Mouse (Mus musculus) cerebellum, postnatal 36 days (tissue): ENCODE data around the gene Gm10392.
"Not testable (repeated sequence)": the region's sequence is repeated elsewhere in the genome, so short reads cannot be mapped to it uniquely, and the experiment has no call there.

Experiments
- DNase-seq, 2 experiments: peaks; one replicate each; pipeline ENCODE4 v3.0.0; 2021 to 2022; ENCODE audit warnings: mixed read lengths in 2 of 2

Gene Gm10392

DNA sequence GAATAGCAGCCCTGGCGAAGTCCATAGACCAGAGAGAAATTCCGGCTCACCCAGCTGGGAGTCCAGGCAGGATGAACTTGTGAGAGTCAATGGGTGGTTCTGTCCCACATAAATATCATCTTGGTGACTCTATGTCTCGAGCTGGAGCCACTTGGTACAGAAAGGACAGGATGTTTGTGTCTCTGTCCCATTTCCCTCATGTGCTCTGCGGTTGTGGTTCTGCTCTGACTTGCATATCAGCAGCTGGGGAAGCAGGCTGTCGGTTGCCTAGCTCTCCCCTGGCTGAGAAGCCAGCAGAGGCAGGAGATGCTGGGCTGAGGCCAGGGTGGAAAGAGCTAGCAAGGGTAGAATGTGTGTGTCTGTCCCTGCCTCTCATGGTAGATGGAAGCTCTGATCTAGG, at the start of gene Gm10392:
Gene Gm10392 (minus strand): TSS at position 156 of the 400 bp plus-strand sequence.
- no peak for DNase-seq

DNA sequence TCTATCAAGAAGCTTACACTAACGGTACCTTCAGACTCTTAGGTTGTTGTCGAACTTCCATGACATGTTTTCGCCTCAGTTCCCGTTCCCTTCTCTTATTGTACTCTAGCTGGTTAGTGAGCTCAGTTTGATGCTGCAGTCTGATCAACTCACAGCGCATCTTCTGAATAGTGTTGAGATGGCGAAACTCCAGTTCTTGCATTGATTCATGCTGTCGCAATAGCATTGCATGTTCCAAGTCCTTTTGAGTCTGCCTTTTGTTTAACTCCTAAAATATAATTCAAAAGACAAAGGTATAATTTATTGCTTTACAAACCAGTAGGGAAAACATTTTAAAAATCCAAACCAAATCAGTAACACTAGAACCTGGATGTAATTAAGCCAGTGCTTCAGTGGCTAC, 26.3 kb upstream of the Gm10392 start:
- DNase-seq, result no peak

DNA sequence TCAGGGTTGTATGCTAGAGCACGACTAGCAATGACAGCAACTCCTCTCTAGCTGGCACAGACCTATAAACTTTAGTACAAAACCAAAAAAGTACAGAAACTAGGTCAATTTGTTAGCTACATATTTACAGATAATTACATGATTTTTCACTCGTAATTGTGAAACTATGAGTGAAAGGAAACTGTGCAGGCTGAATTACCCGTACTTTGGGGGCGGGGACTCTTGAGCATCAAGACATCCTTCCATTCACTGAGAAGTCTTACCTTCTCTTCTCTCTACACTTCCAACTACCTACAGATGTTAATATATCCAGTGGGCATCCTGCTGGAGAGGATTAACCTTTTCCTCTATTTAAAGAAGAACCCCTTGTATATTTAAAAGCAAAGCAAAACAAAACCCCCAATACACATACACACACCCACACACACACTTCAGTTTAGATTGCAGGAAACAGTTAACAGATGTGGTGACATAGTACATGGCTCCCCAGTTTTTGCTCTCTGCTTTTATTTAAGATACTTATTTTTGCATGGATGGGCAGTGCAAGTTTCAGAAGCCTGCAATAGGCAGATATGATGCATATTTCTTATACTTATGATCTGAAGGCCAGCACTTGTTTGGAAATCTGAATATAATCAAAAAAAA, 13.3 kb upstream of the Gm10392 start:
- no peak for DNase-seq

DNA sequence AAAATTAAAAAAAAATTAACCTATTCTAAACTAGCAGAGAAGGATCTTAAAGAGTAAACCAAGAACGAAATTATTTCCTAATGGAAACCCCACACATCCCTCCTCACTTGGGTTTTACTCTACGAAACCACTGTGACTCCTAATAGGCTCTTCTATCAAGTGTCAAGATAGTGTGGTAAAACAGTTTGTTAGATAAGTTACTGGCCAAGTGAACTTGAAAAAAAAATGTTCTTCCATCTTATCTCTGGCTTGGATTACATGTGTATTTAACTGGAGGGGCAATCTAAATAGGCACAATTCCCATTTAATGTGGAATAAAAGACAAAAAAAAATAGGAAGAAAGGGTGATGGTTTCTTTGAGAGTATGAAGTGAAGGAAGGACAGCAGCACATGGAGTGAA, 11.9 kb upstream of the Gm10392 start:
- DNase-seq, result no peak

DNA sequence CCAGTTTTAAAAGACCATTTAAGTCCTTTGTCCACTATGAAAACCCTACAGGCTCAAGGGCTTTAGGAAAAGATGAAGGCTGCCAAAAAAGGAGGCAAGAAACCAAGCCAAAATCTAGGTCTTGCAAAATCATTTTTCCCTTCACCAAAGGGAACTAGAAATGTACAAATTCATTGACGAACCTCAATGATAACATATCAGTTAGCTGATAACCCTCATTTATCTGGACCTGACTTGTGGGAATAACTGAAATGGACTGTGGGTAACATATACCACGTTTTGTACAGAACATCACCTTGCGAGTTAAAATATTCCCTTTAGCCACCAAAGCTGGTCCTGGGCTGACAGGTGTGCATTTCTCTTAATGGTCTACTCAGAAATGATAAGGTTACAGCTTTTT, 10.6 kb upstream of the Gm10392 start:
- no peak for DNase-seq

DNA sequence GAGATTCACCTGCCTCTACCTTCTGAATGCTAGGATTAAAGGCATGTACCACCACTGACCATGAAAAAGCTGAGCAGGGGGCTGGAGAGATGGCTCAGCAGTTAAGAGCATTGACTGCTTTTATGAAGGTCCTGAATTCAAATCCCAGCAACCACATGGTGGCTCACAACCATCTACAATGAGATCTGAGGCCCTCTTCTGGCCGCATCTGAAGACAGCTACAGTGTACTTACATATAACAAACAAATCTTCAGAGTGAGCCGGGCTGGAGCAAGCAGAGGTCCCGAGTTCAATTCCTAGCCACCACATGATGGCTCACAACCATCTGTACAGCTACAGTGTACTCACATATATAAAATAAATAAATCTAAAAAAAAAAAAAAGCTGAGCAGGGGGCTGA, 9.4 kb upstream of the Gm10392 start:
- DNase-seq, result not testable (repeated sequence)

DNA sequence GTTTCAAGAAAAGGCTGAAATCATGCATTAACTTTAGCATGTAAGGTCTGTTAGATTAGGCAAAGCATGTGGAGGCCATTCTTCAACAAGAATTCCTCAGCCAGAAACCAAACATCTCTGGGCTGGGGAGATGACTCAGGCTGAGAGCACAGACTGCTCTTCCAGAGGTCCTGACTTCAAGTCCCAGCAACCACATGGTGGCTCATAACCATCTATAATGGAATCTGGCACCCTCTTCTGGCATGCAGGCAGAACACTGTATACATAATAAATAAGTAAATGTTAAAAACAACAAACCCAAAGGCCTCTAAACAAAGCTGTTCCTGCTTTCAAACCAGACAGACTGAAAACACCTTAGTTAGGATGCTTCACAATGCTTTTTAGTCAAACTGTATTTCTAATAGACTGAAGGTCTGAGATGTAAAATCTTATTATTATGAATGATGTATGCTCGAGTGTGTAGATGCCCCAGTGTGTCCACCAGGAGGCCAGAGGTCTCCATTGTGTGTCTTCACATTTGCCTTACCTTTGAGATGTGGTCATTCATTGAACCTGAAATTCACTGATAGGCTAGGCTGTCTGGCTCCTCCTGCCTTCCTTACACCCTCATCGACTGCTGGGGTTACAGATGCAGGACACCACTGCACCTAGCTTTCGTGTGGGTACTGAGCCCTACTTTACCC, 6.9 kb upstream of the Gm10392 start:
- DNase-seq, result no peak

DNA sequence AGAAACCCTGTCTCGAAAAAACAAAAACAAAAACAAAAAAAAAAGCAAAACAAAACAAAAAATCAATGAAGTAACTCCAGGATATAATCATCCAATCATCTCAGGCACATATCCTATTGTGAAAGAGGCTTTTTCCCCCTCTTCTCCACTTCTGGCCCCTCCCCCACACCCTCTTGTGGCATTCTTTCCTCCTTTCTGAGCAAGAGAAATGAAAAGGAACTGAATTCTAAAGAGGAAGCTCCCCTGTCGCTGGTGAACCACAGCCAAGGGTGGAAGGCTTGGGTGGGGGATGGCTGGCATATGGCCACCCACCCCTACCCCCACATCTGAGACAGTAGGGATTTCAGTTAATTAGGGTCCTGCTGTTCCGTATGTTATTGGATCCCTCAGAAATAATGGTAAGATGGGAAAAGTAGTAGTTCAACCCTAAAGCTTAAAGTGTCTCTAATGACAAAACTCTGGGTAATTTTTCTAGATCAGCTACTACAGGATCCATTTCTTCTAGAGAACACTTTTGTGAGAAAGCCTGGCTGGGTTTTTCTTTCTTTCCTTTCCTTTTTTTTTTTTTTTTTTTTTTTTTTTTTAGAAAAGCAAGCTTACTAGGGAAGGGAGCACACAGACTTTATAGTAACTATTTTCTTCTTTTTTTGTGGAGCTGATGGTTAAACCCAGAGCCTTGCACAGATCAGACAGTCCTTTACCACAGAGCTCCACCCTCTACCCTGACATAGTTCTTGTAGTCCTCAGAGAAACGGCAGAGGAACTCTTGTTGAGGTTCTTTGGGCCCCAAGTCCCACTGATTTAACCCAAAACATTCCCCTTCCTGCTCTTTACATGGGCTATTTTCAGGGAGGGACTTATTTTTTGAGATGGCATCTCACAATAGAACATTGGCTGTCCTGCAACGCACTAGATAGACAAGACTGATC, 1.9 kb upstream of the Gm10392 start:
- no peak for DNase-seq

DNA sequence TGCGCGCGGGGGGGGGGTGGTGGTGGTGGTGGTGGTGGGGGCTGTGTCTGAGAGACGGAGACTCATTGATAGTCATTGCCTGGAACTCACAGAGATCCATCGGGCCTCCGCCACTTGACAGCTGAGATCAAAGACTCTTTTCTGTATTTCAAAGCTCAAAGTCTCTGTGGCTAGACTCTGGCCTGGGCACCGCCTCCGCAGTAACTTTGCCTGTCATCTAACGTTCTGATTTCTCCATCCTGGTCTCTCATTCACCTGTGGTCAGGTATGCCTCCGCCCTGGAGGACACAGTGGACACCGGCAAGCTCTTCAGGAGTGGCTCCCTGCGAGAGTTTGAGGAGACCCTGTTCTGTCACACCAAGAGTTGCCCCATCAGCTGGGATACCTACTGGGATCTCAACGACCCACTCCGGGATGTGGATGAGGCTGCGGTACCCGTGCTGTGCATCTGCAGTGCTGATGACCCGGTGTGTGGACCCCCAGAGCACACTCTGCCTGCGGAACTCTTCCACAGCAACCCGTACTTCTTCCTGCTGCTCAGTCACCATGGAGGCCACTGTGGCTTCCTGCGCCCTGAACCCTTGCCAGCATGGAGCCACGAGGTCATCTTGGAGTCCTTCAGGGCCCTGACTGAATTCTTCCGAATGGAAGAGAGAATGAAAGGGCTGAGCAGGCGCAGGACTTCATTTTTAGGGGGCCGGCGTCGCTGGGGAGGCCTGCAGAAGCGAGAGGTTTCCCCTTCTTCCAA, 773 bp downstream of the Gm10392 start:
- no peak for DNase-seq

DNA sequence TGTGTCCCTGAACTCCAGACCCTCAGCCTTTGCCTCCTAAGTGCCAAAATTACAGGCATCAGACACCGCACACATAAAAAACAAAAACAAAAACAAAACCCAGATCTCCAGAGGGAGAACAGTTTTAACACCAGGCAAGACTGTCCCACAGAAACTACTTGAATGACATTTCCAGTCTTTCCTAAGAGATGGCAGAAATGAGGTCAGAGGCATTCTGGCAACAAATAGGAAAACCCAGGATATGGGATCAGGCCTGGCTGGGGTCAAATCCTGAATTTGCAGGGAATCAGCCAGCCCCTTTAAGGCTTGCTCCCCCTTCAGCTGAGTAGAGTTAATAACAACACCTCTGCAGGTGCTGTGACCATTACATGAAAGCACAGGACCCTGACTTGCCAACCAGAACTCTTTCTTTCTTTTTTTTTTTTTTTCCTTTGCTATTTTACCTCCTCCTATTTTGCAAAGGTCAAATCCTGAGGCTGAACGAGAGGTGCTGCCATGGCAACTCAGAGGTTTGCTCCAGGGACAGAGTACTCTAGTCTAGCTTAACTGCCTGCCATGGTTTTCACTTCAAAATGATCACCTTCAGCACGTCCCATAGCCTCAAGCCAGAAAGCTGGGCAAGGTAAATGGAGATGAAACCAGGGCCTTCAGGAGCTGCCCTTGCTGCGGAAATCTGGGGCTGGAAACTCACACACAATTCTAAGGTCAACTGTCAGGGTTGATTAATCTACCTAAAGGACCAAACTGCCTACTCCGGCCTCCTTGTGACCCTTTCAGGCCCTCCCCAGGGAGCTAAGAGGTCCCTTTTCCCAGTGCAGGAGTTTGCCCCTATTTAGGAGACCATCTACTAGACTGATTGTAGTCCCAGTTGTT, 2.2 kb downstream of the Gm10392 start:
- DNase-seq, result no peak

DNA sequence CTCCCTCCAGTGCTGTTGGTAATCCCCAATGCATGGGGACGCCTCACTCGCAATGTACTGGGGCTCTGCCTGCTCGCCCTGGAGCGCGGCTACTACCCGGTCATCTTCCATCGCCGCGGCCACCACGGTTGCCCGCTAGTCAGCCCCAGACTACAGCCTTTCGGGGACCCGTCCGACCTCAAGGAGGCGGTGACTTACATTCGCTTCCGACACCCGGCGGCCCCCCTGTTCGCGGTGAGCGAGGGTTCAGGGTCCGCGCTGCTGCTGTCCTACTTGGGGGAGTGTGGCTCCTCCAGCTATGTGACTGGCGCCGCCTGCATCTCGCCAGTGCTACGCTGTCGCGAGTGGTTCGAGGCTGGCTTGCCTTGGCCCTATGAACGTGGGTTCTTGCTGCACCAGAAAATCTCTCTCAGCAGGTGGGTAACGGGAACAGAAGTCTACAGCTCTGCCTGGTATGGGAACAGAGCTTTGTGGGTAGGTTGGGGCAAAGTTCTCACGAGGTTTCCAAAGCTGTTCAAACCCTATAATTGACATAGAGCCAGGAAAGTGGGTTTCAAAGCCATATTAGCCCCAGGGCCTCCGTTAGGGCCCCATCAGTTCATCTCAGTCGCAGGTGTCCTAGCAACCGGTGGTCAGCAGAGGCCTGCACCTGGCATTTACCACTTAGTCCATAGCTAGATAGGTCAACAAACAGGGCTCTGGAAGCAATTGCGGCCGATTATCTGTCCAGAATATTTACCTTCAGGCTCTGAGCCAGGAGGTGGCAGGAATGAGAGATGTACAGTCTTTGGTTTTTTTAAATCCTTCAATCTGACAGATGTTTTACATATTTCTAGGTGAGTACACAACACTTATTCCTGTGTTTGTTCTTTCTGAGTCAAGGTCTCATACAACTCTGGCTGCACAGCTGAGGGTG, 3.1 kb downstream of the Gm10392 start, which contains the start of gene Trp53i13:
Gene Trp53i13 (minus strand): TSS at position 344 of the 916 bp plus-strand sequence.
- no peak for DNase-seq

DNA sequence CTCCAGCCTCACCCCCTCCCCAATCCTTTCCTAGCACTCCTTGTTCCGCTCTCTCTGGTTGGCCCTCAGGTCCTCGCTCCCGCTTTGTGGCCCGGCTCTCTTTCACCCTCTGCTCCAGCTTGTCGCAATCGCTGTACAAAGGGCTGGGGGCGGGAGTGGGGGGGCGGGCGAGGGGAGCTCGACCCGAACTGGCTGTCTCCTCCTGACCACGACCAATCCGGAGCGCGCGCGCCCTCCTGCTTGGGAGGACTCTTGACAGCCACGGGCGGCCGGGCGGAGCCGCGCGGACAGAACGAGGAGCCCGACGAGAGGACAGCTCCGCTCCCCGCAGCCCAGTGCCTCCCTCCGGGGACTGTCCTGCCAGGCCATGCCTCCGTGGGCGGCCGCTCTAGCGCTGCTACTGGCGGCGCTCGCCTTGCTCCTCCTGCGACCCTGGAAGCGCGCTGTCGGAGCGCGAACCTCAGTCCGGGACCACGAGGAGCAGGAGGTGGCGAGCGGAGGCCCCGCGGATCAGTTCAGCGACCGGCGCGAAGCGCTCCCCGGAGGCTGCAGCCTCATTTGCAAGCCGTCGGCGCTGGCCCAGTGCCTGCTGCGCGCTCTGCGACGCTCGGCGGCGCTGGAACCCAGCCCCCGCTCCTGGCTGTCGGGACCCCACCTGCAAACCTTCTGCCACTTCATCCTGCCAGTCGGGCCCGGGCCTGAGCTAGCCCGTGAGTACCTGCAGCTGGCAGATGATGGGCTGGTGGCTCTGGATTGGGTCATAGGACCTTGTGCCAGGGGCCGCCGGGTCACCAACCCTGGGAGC, 4.0 kb downstream of the Gm10392 start, which contains the start of gene Abhd15:
Gene Abhd15 (plus strand): TSS at position 290 of the 805 bp plus-strand sequence.
- DNase-seq, result peak in 1 of 2 experiments; percentile 47

DNA sequence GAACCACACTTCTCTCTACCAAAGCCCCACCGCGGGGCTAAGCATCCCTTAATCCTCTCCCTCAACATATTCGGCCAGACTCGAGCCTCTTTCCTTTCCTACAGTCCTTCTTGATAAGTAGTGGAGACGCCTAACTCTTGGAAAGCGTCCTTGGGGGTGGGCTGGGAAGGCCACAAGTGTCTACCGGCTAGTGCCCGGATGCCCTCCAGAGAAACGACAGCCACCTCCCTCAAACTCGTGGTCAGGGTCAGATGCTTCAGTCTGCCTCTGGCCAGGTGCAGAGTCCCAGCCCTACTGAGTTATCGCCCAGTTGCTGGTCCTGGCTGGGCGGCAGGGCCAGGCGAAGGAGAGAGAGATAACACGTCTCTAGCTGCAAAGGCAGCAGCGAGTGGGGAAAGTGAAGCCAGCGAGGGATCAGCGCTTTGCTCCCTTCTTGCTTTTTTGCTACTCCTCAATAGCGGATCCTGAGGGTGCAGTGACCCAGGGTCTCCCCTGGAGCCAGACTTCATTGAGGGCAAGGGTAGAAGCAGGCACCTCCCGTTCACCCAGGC, 4.6 kb downstream of the Gm10392 start:
- DNase-seq, result no peak

DNA sequence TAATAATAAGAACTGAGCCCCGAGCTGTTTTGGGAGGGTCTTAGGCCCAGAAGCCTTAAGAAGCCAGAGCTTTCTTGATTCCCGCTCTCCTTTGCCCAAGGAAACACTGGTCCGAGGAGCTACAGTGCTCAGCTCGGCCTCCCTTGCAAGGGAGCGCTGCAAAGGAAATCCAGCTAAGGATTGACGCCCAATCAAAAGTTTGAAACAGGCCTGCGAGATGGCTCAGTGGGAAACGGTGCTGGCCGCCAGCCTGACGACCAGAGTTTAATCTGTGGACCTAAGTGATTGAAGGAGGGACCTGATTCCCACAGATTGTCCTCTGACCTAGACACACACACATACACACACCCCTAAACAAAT, 5.2 kb downstream of the Gm10392 start:
- no peak for DNase-seq

DNA sequence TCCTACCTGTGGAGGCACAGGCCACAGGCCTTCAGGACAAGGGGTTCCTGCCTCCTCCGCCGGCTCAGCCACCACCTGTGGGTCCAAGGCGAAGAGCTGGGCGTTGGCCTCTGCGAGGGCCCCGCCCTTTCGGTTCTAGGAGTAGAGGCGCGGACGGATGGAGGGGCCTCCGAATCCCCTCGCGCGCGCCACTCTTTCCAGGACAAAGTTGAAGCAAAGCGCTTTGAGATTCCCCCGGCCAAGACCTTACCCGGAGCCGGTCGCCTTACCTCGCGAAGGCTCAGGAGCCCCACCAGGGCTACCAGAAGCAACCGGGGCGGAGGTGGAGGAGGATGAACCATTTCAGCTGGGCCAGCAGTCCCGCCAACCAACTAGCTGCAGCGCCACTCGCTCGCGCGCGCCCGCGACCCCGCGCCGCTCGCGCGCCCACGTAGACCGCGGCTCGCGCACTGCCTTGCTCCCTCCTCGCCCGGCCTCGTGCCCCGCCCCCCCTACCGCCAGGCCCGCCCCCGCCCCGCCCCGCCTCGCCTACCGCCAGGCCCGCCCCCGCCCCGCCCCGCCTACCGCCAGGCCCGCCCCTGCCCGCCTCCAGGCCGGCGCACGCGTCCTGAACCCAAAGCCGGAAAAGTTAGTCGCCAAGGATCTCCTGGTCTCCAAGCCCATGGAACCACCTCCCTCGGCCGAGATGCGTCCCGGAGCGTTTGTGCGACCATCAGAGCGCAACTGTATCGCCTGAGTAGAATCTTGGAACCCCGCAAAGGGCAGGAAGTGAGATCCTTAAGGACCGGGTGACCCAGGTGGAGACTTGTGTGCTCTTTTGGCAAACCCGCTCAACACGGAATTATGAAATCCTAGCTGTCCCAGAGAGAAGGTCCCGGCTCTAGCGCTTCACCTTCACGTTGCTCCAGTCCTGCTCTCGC, 5.8 kb downstream of the Gm10392 start:
- DNase-seq, result peak; percentile 72 to 85

DNA sequence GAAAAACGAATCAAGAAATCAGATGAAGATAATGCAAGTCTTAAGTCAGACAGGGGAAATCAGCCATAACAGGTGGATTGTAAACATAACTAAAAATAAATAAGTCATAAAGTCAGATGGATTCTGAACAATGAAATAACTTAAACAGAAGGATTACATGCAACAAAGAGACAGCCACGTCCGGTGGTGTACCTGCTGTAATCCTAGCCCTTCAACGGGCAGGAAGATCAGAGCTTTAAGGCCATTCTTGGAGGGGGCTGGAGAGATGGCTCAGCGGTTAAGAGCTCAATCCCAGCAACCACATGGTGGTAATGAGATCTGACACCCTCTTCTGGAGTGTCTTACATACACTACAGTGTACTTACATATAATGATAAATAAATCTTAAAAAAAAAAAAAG, 7.7 kb downstream of the Gm10392 start:
- DNase-seq, result no peak

DNA sequence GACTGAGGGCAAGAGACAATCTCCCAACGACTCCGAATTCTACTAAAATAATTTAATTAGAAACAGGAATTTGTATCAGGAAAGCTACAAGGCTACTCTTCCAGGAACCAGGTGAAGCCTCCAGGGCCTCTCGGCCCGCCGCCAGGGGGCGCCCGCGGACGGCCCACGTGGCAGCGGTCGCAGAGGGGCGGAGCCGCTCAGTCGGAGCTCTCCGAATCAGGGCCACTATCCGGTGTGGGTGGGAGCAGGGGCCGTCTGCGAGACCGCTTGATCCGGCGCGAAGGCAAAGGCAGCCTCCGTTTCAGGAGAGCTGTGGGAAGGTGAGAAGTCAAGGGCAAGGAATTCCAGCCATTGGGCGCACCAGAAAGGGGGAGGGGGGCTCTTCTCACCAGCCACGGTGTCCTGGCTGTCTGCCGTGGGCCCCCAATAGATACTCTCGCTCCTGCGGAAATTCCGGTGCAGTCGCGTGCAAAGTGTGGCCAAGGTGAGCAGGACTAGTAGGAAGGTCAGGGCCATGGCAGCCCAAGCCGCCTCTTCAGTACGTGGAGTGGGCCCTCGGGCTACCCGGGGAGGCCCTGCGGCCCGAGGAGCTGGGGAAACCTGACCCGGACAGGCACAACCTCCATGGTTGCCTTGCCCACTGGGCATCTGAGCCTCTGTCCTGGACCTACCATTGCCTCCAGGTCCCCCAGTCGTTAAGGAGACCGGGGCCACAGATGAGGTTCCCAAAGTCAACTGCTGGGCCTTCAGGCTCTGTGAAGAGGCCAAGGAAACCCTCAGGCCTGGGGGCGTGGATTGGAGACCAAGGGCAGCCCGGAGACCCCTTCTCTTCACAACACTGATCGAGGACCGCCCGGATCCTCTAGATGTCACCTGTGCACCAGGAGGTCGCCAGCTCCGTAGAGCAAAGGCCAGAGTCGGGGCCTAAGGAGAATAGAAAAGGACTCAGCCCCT, 10.7 kb downstream of the Gm10392 start:
- peak; percentile 76 to 84 for DNase-seq
